Mouse (Mus musculus): Measurements from ENCODE around the gene Thra.

The Thra gene

GRCm38 (mm10) chr11:98746855-98747693 lies 6.6 kb downstream of the Thra start:
- peak; percentile 88 for DNase-seq

GRCm38 (mm10) chr11:98747804-98748505 lies 7.5 kb downstream of the Thra start:
- peak; percentile 59 for DNase-seq

- no peak for DNase-seq
Observed at GRCm38 (mm10) chr11:98748506-98749416, 8.3 kb downstream of the Thra start.

GRCm38 (mm10) chr11:98749716-98750115 lies 9.3 kb downstream of the Thra start:
- peak; percentile 60 for DNase-seq

DNA sequence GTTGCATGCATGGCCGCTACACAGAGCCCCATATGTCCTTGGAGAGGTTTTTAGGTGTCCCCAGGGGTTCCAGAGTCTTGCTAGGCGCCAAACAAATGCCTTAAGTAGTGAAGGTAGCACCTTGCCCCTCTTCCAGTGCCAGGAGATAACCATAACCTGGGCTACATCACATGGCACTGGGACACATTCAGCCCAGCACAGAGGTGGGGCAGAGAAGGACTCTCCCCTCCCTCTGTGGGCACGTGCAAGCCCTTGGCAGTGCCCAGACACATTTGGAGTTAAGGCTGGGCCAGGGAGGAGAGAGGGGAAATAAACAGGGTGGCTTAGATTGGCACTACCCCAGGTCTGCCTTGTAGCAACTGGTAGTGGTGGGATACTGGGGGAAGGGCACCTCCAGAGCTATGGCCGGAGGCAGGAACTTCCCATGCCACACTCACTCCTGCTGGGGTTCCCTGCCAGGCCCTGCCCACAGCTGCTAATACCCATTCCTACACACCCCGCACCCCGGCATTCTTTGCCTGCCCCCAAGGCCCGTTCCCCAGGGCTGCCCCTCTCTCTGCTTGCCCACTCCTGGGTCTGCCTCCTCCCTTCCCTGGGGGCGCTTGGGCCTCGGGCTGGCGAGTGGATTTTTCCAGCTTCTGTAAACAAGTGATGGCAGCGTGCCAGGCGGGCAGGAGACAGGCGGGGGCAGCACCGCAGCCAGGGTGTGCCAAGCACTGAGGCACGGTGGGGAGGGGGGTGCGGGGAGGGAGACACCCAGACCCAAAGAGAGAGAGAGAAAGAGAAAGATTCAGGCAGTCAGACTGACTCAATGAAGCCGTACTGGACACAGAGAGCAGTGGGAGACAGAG lies 10.1 kb downstream of the Thra start:
- peak; percentile 80 for DNase-seq

DNA sequence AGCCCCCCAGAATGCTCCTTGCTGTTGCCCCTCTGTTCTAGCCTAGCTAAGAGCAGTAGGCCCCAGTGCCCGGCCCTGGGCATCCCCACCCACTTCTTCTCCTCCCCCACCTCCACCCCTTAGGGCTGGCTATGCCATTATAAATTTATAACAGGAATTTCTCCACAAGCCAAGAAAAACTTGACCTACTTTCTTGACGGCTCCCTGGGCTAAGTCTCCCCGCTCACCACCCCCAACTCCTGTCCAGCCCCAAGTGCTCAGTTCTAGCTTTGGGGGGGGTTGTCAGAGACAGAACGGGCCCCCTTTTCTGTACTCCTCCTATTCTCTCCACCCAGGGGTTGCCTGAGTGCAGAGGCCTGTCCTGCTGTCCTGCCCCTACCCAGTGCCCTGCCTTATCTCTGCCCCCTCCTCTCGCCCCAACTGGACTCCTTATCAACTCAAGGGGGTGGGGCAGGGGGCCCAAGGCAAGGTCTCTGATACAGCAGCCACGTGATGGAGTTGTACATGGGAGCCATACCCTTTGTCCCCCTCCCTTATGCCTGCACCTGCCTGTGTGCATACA lies 10.9 kb downstream of the Thra start:
- DNase-seq, result peak; percentile 42

DNA sequence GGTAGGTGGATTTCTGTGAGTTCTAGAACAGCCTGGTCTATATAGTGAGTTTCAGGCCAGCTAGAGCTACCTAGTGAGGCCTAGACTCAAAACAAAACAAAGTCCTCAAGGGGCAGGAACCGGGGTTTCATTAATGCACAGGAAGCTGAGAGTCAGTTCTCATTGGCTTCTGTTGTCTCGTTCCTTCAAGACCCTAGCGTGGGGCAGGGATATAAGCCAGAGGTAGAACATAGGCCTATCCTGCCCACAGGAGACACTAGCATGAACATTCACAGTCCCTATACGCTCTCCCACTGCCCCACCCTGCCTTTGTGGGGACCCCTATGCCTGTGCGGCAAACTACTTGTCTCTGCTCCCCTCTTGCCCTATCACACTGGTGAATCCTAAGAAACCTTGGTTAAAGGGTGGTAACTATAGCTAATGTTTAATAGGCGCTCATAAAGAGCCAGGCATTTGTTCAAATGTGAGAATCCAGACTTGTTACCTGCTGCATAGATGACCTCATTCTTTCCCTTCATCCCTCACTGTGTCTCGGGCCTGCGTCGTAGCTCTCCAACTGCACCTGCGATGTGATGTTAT lies 12.2 kb downstream of the Thra start:
- peak; percentile 25 for DNase-seq

GRCm38 (mm10) chr11:98753264-98753663 lies 12.8 kb downstream of the Thra start:
- no peak for DNase-seq

GRCm38 (mm10) chr11:98754151-98754620 lies 13.7 kb downstream of the Thra start:
- peak; percentile 39 for DNase-seq

- DNase-seq, result peak; percentile 73
Observed at GRCm38 (mm10) chr11:98754621-98755181, 14.3 kb downstream of the Thra start.

- DNase-seq, result no peak
Observed at GRCm38 (mm10) chr11:98755726-98756380, 15.4 kb downstream of the Thra start.

DNA sequence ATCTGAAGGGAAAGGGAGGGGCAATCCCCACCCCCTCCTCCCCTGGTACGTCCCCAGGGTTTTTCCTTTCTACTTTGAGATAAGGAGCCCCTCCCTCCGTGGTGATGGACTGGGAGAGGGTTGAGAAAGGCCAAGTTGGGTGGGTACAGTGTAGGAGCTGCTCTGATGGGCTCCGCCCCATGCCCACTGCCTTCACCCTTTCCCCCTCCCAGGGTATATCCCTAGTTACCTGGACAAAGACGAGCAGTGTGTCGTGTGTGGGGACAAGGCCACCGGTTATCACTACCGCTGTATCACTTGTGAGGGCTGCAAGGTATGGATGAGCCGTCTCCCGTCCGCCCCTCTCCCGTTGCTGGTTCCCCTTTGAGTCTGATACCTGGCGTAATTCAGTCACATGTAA lies 16.3 kb downstream of the Thra start:
- no peak for DNase-seq

GRCm38 (mm10) chr11:98761939-98762338 lies 21.5 kb downstream of the Thra start:
- no peak for DNase-seq

DNA sequence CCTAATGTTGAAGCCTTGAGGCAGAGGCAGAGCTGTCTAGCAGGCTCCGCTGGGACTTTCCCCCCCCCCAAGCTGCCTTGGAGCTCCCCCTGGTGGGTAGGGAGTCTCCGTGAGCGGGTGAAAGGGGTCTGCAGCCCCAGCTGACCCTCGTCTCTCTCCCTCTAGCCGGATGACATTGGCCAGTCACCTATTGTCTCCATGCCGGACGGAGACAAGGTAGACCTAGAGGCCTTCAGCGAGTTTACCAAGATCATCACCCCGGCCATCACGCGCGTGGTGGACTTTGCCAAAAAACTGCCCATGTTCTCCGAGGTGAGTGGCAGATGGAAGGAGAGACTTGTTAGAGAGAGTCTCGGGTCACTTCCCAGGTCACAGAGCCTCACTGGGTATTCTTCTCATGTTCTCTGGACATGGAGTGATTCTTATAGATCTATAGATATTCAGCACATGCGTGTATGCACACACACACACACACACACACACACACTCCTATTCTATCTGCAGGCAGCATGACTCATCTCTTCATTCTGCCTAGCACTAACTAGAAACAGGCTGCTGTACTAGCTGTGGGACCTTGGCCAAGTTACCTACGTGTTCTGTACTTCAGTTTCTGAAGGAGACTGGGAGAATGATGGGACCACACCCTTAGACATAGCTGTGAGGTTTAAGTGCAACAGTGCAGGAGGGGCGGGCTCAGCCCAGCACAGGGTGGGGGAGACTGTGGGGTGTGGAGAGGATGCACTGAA lies 22.5 kb downstream of the Thra start:
- no peak for DNase-seq

DNA sequence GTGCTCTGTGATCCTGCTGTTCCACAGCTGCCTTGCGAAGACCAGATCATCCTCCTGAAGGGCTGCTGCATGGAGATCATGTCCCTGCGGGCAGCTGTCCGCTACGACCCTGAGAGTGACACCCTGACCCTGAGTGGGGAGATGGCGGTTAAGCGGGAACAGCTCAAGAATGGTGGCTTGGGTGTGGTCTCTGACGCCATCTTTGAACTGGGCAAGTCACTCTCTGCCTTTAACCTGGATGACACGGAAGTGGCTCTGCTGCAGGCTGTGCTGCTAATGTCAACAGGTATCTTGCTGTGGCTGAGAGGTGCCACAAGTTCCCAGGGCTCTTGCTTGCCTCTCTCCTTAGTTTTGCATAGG lies 23.0 kb downstream of the Thra start:
- DNase-seq, result no peak

DNA sequence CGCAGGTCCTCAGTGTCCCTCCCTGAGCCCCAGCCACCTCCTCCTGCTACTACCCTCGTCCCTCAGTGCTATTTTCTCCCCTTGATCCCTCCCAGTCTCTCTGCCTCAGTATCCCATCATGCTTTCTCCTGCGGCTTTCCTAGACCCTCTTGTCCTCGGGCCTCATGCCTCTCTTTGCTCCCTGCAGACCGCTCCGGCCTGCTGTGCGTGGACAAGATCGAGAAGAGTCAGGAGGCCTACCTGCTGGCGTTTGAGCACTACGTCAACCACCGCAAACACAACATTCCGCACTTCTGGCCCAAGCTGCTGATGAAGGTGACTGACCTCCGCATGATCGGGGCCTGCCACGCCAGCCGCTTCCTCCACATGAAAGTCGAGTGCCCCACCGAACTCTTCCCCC lies 23.7 kb downstream of the Thra start:
- no peak for DNase-seq

GRCm38 (mm10) chr11:98764746-98765145 lies 24.3 kb downstream of the Thra start:
- DNase-seq, result no peak

- no peak for DNase-seq
Observed at GRCm38 (mm10) chr11:98765421-98766309, 25.2 kb downstream of the Thra start.

DNA sequence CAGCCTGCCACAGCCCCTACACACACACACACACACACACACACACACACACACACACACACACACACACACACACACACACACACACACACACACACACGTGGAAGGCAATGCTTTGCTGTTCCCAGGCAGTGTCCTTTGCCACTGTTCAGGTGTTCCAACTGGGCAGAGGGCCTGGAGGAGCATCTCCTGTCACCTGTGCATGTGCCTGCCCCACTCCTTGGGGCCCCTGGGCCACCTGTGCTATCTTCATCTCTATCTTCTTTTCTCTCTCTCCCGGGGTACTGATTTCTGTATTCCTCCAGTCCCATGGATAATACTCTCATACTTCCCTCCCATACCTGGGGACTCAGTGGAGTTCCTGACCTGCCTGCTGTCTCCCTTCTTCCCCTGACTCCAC lies 25.9 kb downstream of the Thra start:
- no peak for DNase-seq

All from cerebellum, adult 8-10 months (tissue).